Mouse (Mus musculus) midbrain, embryonic 12.5 days (tissue): ENCODE data around the gene Fus. TPM values are rescaled to one million over a fixed set of nuclear protein-coding genes. Genes with fewer than 3 reads are reported as not detected.

Experiments used
- ATAC-seq: fragments of 200-750 bp; cut with Nextera tagmentation; 2 replicates; pipeline ENCODE4 v1.8.0; 2017; ENCODE audit warnings: low read depth, moderate TSS enrichment, moderate library complexity; ENCODE audit not compliant: low FRiP score
- H3K27ac ChIP-seq: fragments of 300-500 bp; sonication (generic); replicated peaks from 2 replicates; pipeline ENCODE4 v1.5.1; 2016; ENCODE audit warnings: mild to moderate bottlenecking
- H3K27me3 ChIP-seq: fragments of 300-500 bp; sonication (generic); 2 replicates; pipeline ENCODE4 v1.6.1; 2016; ENCODE audit warnings: mild to moderate bottlenecking
- H3K36me3 ChIP-seq: fragments of 300-500 bp; sonication (generic); 2 replicates; pipeline ENCODE4 v1.6.1; 2016
- H3K4me1 ChIP-seq: fragments of 300-500 bp; sonication (generic); 2 replicates; pipeline ENCODE4 v1.6.1; 2016
- H3K4me2 ChIP-seq: fragments of 300-500 bp; sonication (generic); replicated peaks from 2 replicates; pipeline ENCODE4 v1.6.1; 2016; ENCODE audit warnings: mild to moderate bottlenecking, moderate library complexity
- H3K4me3 ChIP-seq: fragments of 300-500 bp; sonication (generic); 2 replicates; pipeline ENCODE4 v1.5.1; 2016; ENCODE audit warnings: mild to moderate bottlenecking
- H3K9ac ChIP-seq: fragments of 300-500 bp; sonication (generic); replicated peaks from 2 replicates; pipeline ENCODE4 v1.6.1; 2016; ENCODE audit warnings: mild to moderate bottlenecking, moderate library complexity
- H3K9me3 ChIP-seq: fragments of 300-500 bp; sonication (generic); 2 replicates; pipeline ENCODE4 v1.6.1; 2016; ENCODE audit warnings: mild to moderate bottlenecking
- WGBS: fragments of 180-500 bp; shearing (Covaris S2); methylation state at CpG from one replicate; pipeline ENCODE4 v1.1.7; 2016; 5-methylcytosine and 5-hydroxymethylcytosine counted together
- polyA plus RNA-seq: library from polyadenylated mRNA; unstranded; fragments of >200 nt; fragmentation: Nextera tagmentation; extraction: Ambion mirVana; gene quantifications from 2 replicates; pipeline ENCODE4 v1.2.1, GENCODE M21; 2016

Gene Fus
- polyA plus RNA-seq, result 518 and 540 TPM in 2 replicates

DNA sequence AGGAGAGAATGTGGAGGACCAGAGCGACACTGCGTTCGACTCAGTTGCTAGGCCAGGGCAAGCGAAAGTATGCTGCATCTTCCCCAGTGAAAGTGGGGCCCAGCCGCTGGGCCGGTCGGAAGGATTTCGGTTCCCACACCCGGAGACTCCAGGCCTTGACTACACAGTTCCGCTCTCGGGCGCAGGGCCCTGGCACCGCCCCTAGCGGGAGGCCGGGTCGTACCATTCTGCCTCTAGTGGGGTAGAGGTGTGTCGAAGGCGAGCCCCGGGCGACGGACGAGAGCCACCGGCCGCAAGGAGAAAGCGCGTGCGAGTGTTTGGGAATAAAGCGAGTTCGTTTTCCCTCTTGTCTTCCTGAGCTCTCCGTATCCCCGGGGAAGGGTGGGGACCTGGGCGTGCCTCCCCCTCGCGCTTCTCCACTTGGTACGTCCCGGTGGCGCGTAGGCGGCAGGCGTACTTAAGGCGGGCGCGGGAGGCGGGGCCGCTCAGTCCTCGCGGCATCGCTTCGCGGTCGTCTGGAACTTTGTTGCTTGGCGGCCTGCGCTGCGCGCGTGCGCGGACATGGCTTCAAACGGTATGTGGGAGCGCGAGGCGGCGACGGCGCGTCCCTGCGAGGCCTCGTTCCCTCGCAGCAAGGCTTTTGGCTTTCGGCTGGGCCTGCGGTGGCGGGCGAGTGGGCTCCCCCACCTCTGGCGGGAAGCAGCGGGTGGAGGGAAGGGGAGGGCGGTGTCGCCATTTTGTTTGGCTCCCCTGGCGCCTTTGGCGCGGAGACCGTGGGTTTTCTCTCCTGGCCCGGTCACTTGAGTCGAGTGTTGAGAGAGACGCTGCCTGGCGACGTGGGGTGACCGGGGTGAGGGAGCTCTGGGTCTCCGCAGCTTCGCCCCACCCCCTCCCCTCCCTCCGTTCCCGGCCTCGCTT, at the start of gene Fus:
Gene Fus, plus strand, starts transcription at position 454 of the 918 bp plus-strand sequence.
- Histone ChIP-seq H3K4me2 (peak within 1 kb of the TSS; percentile 91), H3K4me1 (peaks cover 23% of the 10 kb centered on the region), H3K27ac (peak within 1 kb of the TSS; percentile 95), H3K4me3 (peak within 1 kb of the TSS; percentile 89), H3K36me3 (peaks cover 29% of the 10 kb centered on the region), H3K9me3 (no peaks in the 10 kb centered on the region), H3K9ac (peak within 1 kb of the TSS; percentile 98), H3K27me3 (no peaks in the 10 kb centered on the region)
- WGBS, result under 1% methylated on average over 89 of the region's 92 CpGs
- peak; percentile 93 for ATAC-seq

DNA sequence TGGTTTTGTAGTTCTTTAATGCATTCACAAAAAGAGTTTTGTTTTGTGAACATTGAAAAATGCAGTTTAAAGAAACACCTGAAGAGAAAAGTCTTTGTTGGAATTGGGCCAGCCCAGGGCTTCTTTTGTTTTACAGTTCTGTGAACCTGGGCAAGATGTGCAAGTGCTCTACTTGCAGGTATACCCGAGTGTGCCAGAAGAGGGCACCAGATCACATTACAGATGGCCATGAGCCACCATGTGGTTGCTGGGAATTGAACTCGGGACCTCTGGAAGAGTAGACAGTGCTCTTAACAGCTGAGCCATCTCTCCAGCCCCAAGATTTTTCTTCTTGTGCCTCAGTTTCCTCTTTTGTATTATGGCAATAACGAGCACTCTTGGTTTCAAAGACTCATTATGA, 49.1 kb upstream of the Fus start:
- H3K4me1 ChIP-seq, result peaks cover under 1% of the 10 kb centered on the region; the same call in 1 of the 2 replicates
- H3K27ac ChIP-seq, result no peak overlapping the region
- ATAC-seq, result no peak
- no peak overlapping the region for H3K4me3 ChIP-seq
- no peaks in the 10 kb centered on the region for H3K9me3 ChIP-seq
- 58% methylated on average over 3 of the region's 3 CpGs for WGBS
- peaks cover 48% of the 10 kb centered on the region for H3K36me3 ChIP-seq
- H3K4me2 ChIP-seq, result no peak overlapping the region
- H3K27me3 ChIP-seq, result no peaks in the 10 kb centered on the region
- H3K9ac ChIP-seq, result no peak overlapping the region

DNA sequence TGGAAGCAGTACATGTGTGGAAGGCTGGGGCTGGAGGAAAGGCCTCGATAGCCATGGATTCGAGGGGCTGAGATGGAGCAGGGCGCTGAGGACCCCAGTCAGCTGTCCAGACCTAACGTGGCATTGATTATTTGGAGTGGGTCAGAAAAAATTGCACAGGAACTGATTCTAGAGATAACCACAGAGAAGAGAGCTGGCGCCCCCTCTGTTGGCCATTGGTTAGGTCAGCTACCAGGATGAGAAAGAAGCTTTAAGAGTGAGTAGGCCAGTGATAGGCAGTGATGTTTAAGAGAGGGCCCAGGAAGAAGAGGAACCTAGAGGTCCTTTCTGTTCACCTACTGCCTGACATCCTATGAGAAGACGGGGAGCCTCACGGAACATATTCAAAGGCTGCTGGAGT, 48.0 kb upstream of the Fus start:
- whole genome bisulfite sequencing, result 77% methylated on average over 7 of the region's 7 CpGs
- H3K27me3 ChIP-seq, result no peaks in the 10 kb centered on the region
- H3K4me3 ChIP-seq, result no peak overlapping the region
- H3K9me3 ChIP-seq, result no peaks in the 10 kb centered on the region
- H3K9ac ChIP-seq, result no peak overlapping the region
- H3K4me1 ChIP-seq, result no peaks in the 10 kb centered on the region
- H3K36me3 ChIP-seq, result peaks cover 56% of the 10 kb centered on the region
- ATAC-seq, result no peak
- H3K27ac ChIP-seq, result no peak overlapping the region
- no peak overlapping the region for H3K4me2 ChIP-seq

DNA sequence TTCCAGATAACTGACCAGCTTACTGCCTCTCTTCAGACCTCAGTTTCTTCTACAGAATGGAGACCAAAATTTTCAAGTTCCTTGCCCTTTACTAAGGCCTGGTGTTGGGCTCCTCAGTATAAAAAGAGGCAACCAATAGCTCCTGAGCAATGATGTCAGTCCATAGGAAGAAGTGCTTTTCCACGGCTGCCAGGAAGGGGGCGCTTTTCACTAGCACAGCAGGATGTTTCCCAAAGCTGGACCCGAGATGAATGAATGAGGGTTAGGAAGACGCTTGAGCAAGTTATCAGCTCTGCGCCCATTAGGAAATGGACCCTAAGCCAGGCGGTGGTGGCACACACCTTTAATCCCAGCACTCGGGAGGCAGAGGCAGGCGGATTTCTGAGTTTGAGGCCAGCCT, 45.7 kb upstream of the Fus start:
- Histone ChIP-seq H3K27ac (no peak overlapping the region), H3K4me3 (no peak overlapping the region), H3K4me1 (no peaks in the 10 kb centered on the region), H3K9me3 (no peaks in the 10 kb centered on the region), H3K27me3 (no peaks in the 10 kb centered on the region), H3K4me2 (no peak overlapping the region), H3K36me3 (peaks cover 60% of the 10 kb centered on the region), H3K9ac (no peak overlapping the region)
- 69% methylated on average over 8 of the region's 8 CpGs for WGBS
- ATAC-seq, result no peak

DNA sequence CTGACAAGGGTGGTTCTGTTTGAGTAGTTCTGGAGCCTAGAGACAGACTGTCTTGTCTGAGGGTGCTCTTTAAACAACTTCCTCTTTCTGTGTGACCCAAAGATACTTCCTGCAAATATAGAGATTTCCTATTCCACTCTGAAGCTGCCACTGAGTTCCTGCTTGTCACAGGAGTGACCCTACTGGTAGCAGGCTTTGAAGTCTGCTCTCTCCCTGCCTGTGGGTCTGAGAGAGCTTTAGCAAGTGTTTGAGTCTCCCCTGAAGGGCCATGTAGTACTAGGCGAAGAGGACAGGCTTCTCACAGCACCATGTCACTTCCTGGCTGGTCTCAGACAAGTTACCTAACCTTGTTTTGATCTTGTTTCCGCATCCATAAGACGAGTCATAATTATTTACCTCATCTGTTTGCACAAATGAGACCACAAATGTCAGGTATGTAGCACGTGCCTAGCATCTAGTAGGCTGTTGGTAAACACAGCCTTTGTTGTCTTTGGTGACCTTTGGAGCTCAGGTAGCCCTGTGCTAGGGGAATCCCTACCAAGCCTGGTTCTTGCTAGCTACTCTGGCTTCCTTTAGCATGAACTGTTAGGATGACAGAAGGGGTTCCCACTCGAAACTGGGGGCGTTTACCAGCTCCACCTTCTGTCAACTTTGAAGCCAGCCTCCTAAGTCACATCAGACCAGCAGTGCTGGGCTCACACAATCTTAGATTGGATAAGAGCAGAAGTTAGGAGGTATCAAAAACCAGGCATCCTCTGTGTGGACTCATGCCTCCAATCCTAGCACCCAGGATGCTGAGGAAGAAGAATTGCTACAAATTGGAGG, 44.6 kb upstream of the Fus start:
- ATAC-seq, result no peak
- Histone ChIP-seq H3K4me1 (no peaks in the 10 kb centered on the region), H3K27me3 (peaks cover 4% of the 10 kb centered on the region), H3K27ac (no peak overlapping the region), H3K4me2 (no peak overlapping the region), H3K9me3 (no peaks in the 10 kb centered on the region), H3K36me3 (peaks cover 52% of the 10 kb centered on the region), H3K4me3 (no peak overlapping the region), H3K9ac (no peak overlapping the region)
- WGBS, result 82% methylated on average over 6 of the region's 6 CpGs

DNA sequence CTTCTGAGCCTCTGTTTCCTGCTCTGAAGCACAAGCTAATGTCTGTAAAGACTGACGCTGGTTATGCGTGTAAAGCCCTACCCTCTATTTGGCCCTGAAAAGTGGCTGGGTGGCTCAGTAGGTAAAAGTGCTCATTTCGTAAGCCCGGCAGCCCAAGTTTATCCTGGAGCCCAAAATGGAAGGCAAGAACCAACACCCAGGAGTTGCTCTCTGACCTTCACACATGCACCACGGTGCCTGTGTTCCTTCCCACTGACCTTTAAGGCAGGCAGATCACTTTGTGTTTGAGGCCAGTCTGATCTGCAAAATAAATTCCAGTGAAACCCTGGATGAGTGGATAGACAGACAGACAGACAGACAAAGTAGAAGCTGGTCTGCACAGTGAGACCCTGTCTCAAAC, 43.5 kb upstream of the Fus start:
- H3K9ac ChIP-seq, result no peak overlapping the region
- H3K4me2 ChIP-seq, result no peak overlapping the region
- H3K9me3 ChIP-seq, result no peaks in the 10 kb centered on the region
- no peak for ATAC-seq
- no peaks in the 10 kb centered on the region for H3K4me1 ChIP-seq
- H3K27me3 ChIP-seq, result peaks cover 14% of the 10 kb centered on the region
- no peak overlapping the region for H3K4me3 ChIP-seq
- H3K36me3 ChIP-seq, result peaks cover 52% of the 10 kb centered on the region
- WGBS, result 88% methylated on average over 5 of the region's 5 CpGs
- no peak overlapping the region for H3K27ac ChIP-seq

DNA sequence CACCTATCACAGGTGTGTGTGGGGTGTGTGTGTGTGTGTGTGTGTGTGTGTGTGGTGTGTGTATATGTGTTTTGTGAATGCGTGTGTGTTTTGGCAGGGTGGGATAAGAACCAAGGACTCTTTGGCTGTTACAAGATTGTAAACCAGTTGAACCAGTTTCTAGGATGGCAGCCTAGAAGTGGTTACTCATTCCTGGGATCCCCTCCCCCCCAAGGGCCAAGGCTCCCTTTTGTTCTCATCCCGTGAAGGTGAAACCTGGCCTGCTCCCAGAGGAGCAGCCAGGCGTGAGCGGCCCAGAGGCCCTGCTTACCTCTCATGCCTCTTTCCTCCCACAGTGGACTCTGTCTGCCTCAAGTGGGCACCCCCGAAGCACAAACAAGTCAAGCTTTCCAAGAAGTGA, 42.0 kb upstream of the Fus start:
- 0 out of 2 replicates have a peak overlapping the region, but pooled peaks have one; percentile 4 for H3K9ac ChIP-seq
- no peaks in the 10 kb centered on the region for H3K9me3 ChIP-seq
- H3K4me2 ChIP-seq, result no peak overlapping the region
- H3K4me1 ChIP-seq, result 0 out of 2 replicates have a peak, but pooled peaks cover 4% of the 10 kb centered on the region
- H3K27ac ChIP-seq, result no peak overlapping the region
- no peak for ATAC-seq
- no peak overlapping the region for H3K4me3 ChIP-seq
- H3K27me3 ChIP-seq, result peaks cover 30% of the 10 kb centered on the region
- H3K36me3 ChIP-seq, result peaks cover 52% of the 10 kb centered on the region
- WGBS, result 59% methylated on average over 5 of the region's 5 CpGs

DNA sequence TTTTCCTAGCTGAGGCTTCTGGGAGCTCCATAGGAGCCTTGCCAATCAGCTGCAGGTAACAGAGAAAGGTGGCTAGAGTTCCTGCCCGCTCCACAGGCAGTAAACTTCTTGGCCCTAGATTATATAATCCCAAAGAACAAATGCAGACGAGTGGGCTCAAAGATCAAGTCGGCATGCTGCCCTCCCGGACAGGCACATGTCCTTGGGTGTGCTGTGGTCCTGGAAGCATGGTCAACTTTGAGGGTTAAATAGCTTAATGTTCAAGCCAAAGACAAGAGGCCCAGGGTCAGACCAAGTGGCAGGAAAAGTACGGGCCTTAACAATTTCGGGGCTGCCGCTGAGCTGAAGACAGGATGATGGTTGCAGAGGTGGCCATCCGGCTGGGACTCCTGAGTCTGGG, 41.2 kb upstream of the Fus start:
- no peak for ATAC-seq
- Histone ChIP-seq H3K9me3 (no peaks in the 10 kb centered on the region), H3K4me2 (no peak overlapping the region), H3K9ac (no peak overlapping the region), H3K27ac (no peak overlapping the region), H3K36me3 (peaks cover 52% of the 10 kb centered on the region), H3K4me3 (no peak overlapping the region), H3K27me3 (peaks cover 32% of the 10 kb centered on the region), H3K4me1 (0 out of 2 replicates have a peak, but pooled peaks cover 5% of the 10 kb centered on the region)
- WGBS, result 94% methylated on average over 8 of the region's 8 CpGs

DNA sequence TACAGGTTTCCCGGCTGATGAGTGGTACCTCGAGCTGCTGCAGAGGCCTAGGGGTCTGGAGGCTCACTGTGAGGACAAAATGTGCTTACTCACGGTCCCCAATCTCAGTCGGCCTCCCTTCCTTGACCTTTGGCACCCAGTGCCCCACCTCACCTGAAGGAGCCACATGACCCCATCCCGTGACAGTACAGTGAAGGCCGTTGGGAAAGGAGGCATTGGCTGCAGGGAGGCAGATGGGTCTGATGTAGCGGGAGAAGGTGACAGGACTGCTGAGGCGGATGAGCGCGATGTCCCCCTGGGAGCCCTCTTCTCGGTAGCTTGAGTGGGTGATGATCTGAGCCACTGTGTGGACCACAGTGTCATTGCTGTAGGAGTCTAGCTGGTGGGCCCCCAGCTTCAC, 40.4 kb upstream of the Fus start:
- 91% methylated on average over 11 of the region's 11 CpGs for WGBS
- no peak overlapping the region for H3K4me3 ChIP-seq
- no peak overlapping the region for H3K27ac ChIP-seq
- H3K4me2 ChIP-seq, result no peak overlapping the region
- ATAC-seq, result no peak
- H3K9ac ChIP-seq, result no peak overlapping the region
- peaks cover 6% of the 10 kb centered on the region; the same call in 1 of the 2 replicates for H3K4me1 ChIP-seq
- H3K9me3 ChIP-seq, result no peaks in the 10 kb centered on the region
- peaks cover 47% of the 10 kb centered on the region for H3K36me3 ChIP-seq
- peaks cover 35% of the 10 kb centered on the region for H3K27me3 ChIP-seq

DNA sequence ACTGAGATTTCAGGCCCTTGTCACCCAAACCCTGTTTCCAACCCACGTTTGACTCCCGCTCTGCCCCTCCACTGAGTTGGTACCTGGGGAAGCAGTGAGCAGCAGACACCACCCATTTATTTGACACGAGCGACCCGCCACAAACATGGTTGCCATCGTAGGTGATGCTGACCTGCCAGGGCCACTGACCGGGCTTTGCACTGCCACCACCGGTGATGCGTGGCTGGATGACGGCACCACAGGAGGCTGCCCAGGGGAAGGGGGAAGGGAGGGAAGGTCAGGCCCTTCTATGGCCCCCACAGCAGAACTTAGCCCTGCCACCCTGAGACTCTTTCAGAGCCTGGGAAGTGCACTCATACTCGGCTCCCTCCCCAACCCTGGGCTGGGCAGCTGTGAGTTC, 39.5 kb upstream of the Fus start:
- no peaks in the 10 kb centered on the region for H3K9me3 ChIP-seq
- peaks cover 35% of the 10 kb centered on the region for H3K27me3 ChIP-seq
- no peak overlapping the region for H3K27ac ChIP-seq
- no peak overlapping the region for H3K4me2 ChIP-seq
- H3K9ac ChIP-seq, result no peak overlapping the region
- WGBS, result 80% methylated on average over 11 of the region's 11 CpGs
- peaks cover 38% of the 10 kb centered on the region for H3K36me3 ChIP-seq
- peaks cover 11% of the 10 kb centered on the region; the same call in 1 of the 2 replicates for H3K4me1 ChIP-seq
- no peak overlapping the region for H3K4me3 ChIP-seq
- ATAC-seq, result no peak

DNA sequence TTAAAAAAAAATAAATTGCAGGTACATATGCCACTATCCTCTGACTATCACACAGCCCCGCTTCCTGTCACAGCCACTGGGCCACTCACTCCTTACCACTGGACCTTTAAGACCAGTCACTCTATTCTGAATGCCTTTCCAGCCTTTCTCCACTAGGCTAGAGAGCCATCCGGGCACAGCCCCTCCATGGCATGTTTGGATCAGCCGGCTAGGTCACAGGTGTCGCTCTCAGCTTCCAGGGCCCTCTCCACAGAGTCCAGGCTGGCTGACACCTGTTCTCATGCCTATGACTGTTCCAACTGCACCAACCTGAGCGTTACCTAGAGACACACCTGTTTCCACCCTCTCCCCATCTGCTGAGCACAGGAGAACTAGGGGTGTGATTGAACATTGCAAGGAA, 38.7 kb upstream of the Fus start:
- H3K27ac ChIP-seq, result no peak overlapping the region
- no peak overlapping the region for H3K9ac ChIP-seq
- peaks cover 35% of the 10 kb centered on the region for H3K27me3 ChIP-seq
- H3K4me3 ChIP-seq, result no peak overlapping the region
- no peak for ATAC-seq
- 58% methylated on average over 5 of the region's 5 CpGs for WGBS
- H3K9me3 ChIP-seq, result no peaks in the 10 kb centered on the region
- H3K4me2 ChIP-seq, result no peak overlapping the region
- H3K36me3 ChIP-seq, result peaks cover 31% of the 10 kb centered on the region
- peaks cover 11% of the 10 kb centered on the region; the same call in 1 of the 2 replicates for H3K4me1 ChIP-seq

DNA sequence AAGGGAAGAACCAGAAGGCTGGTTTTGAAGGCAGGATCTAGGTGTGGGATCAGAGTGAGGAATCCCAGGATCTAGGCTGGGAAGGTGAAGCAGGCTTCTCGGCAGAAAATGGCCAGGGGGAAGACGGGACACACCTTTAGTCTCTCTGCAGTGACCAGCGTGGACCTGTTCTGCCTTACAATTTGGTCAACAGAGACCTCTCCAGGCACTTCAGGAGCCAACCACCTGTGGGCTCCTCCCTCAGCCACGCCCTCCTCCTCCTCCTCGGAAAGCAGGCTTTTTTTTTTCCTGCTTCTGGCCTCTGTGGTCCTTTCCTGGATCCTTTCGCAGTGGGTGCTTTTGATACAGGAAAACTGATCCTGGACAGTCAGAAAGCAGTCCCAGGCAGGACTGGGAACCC, 37.3 kb upstream of the Fus start, which contains the start of gene Prss8:
Gene Prss8, minus strand, starts transcription at position 182 of the 400 bp plus-strand sequence.
- WGBS, result 25% methylated on average over 6 of the region's 6 CpGs

More for the DNA sequence above, 37.3 kb upstream of the Fus start, which contains the start of gene Prss8:
- Histone ChIP-seq H3K9ac (no peak within 1 kb of the TSS; the same call in 1 of the 2 replicates), H3K36me3 (peaks cover 18% of the 10 kb centered on the region), H3K27ac (no peak within 1 kb of the TSS), H3K27me3 (peaks cover 35% of the 10 kb centered on the region), H3K9me3 (no peaks in the 10 kb centered on the region), H3K4me1 (peaks cover 16% of the 10 kb centered on the region; the same call in 1 of the 2 replicates), H3K4me3 (no peak within 1 kb of the TSS), H3K4me2 (0 out of 2 replicates have a peak within 1 kb of the TSS, but pooled peaks have one; percentile 7)
- ATAC-seq, result no peak
